ENCODE assay signal across 8 mouse cellular contexts in the genomic region with DNA sequence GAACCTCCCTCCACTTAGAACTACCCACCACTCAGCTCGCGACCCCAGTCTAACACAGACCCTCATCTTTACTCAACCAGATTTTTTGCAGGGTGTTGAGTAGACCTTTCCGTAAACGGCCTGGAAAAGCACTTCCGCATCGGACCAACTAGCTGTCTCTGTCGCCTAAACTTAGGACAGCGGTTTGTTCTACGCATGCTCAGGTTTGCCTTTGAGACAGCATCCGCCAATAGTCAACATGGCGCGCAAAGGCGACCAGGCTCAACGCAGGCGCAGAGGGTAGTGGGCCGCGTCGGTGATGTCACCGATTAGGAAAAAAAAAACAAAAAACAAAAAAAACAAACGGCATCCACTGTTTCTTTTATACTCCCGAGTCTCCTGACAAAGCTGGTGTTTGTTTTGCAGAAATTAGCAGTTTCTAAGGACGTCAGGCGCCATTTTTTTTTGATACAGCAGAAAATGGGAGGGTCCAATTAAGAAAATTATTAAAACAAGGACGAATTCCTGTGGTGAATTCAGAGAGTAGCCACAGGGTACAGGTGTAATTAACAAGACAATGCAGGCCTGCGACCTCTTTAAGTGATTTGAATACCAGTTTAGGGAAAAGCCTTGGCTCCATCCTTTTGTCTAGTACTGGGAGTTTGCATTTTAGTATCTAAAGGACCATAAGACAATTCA. TPM values are rescaled to one million over a fixed set of nuclear protein-coding genes. Genes with fewer than 3 reads are reported as not detected.
DNase-seq lines count a peak whose midpoint lies in the region; ATAC-seq lines count a peak whose summit lies in the region.

Zfp182 (minus strand) TSS at position 451 of the 678 bp plus-strand sequence.

- WGBS in heart, embryonic 14.5 days: 18% methylated on average over 25 of the region's 25 CpGs
- WGBS in liver, embryonic 13.5 days (ENCODE audit: insufficient replicate concordance): 14% methylated on average over 25 of the region's 25 CpGs
- WGBS in stomach, embryonic 16.5 days: 19% methylated on average over 25 of the region's 25 CpGs

- H3K4me3 ChIP-seq in brown adipose tissue, adult 24 weeks (ENCODE audit: insufficient read depth, low read depth, low read length): peak within 1 kb of the TSS; percentile 80
- H3K4me3 ChIP-seq in heart, embryonic 14.5 days (ENCODE audit: control insufficient read depth in 1 of 2, insufficient read depth in 1 of 2, low read depth in 1 of 2, low read length in 2 of 2): peak within 1 kb of the TSS; percentile 54 to 65
- H3K4me3 ChIP-seq in liver, embryonic 13.5 days (replicated peaks): peak within 1 kb of the TSS; percentile 65
- peak within 1 kb of the TSS; percentile 59 for H3K4me3 ChIP-seq in stomach, embryonic 16.5 days (replicated peaks; ENCODE audit: low read length)

- H3K36me3 ChIP-seq in heart, embryonic 14.5 days (ENCODE audit: control insufficient read depth, insufficient read depth, low read length): no peaks in the 10 kb centered on the region
- H3K36me3 ChIP-seq in liver, embryonic 13.5 days: no peaks in the 10 kb centered on the region
- H3K36me3 ChIP-seq in stomach, embryonic 16.5 days (ENCODE audit: control insufficient read depth, insufficient read depth, low read length): no peaks in the 10 kb centered on the region

- H3K9me3 ChIP-seq in heart, embryonic 14.5 days (ENCODE audit: control insufficient read depth, low read length): no peaks in the 10 kb centered on the region
- H3K9me3 ChIP-seq in liver, embryonic 13.5 days (replicated peaks): no peaks in the 10 kb centered on the region
- no peaks in the 10 kb centered on the region for H3K9me3 ChIP-seq in stomach, embryonic 16.5 days (replicated peaks; ENCODE audit: control insufficient read depth, low read length)

- peak; percentile 87 for DNase-seq in CD4-positive helper T cell, adult 2 months (ENCODE audit: low read depth, low spot score)
- peak; percentile 18 for DNase-seq in fat pad, adult 2 months (ENCODE audit: extremely low read depth, low read depth, low spot score)
- DNase-seq in kidney, postnatal 14 days: peak; percentile 88
- DNase-seq in liver, embryonic 13.5 days: peak; percentile 66
- DNase-seq in neural tube, embryonic 10.5 days (ENCODE audit: extremely low spot score, low spot score): peak; percentile 50

- H3K27me3 ChIP-seq in heart, embryonic 14.5 days (ENCODE audit: control insufficient read depth, insufficient read depth, low read length): no peaks in the 10 kb centered on the region
- H3K27me3 ChIP-seq in liver, embryonic 13.5 days: no peaks in the 10 kb centered on the region
- no peaks in the 10 kb centered on the region for H3K27me3 ChIP-seq in stomach, embryonic 16.5 days (ENCODE audit: control insufficient read depth, insufficient read depth, low read length)

- ATAC-seq in heart, embryonic 14.5 days (ENCODE audit: insufficient number of reproducible peaks, insufficient read depth, low FRiP score, low read depth): peak; percentile 35; the same call in 1 of the 2 replicates
- ATAC-seq in liver, embryonic 13.5 days (ENCODE audit: low read depth): peak; percentile 90
- ATAC-seq in stomach, embryonic 16.5 days (ENCODE audit: insufficient read depth, low FRiP score): peak; percentile 93

- H3K9ac ChIP-seq in heart, embryonic 14.5 days (ENCODE audit: low read length): peak within 1 kb of the TSS; percentile 72
- H3K9ac ChIP-seq in liver, embryonic 13.5 days: peak within 1 kb of the TSS; percentile 64
- peak within 1 kb of the TSS; percentile 70 for H3K9ac ChIP-seq in stomach, embryonic 16.5 days (ENCODE audit: low read length)

- H3K4me2 ChIP-seq in heart, embryonic 14.5 days (ENCODE audit: low read length): peak within 1 kb of the TSS; percentile 52
- peak within 1 kb of the TSS; percentile 61 for H3K4me2 ChIP-seq in liver, embryonic 13.5 days
- H3K4me2 ChIP-seq in stomach, embryonic 16.5 days (ENCODE audit: low read depth, low read length): peak within 1 kb of the TSS; percentile 56

- peak within 1 kb of the TSS; percentile 36; the same call in 1 of the 2 replicates for H3K27ac ChIP-seq in brown adipose tissue, adult 24 weeks (replicated peaks; ENCODE audit: low read depth, low read length)
- H3K27ac ChIP-seq in heart, embryonic 14.5 days (replicated peaks in 1 of 2; ENCODE audit: control insufficient read depth in 1 of 2, insufficient read depth in 1 of 2, low read depth in 2 of 2, low read length in 2 of 2): no peak within 1 kb of the TSS
- H3K27ac ChIP-seq in liver, embryonic 13.5 days: no peak within 1 kb of the TSS
- no peak within 1 kb of the TSS for H3K27ac ChIP-seq in stomach, embryonic 16.5 days (ENCODE audit: low read length)

- no peaks in the 10 kb centered on the region for H3K4me1 ChIP-seq in brown adipose tissue, adult 24 weeks (ENCODE audit: control insufficient read depth, insufficient read depth, insufficient read length, low read length)
- H3K4me1 ChIP-seq in heart, embryonic 14.5 days (ENCODE audit: control insufficient read depth in 2 of 2, insufficient read depth in 2 of 2, low read length in 2 of 2): no peaks in the 10 kb centered on the region
- no peaks in the 10 kb centered on the region for H3K4me1 ChIP-seq in liver, embryonic 13.5 days (replicated peaks)
- no peaks in the 10 kb centered on the region for H3K4me1 ChIP-seq in stomach, embryonic 16.5 days (ENCODE audit: control insufficient read depth, insufficient read depth, low read length)

RNA-seq across cellular contexts. Expression of gene Zfp182, which starts in this region (rescaled TPM):
- 2.2 and 2.8 TPM in 2 replicates for polyA plus RNA-seq in brown adipose tissue, adult 24 weeks (2012; ENCODE audit: insufficient read depth, insufficient read length, missing spikeins)
- 4.0 and 4.8 TPM in 2 replicates for polyA plus RNA-seq in heart, embryonic 14.5 days (2014; fragmentation: Nextera tagmentation; extraction: Ambion mirVana)
- 2.0 TPM in 2 replicates for polyA plus RNA-seq in liver, embryonic 13.5 days (2015; fragmentation: Nextera tagmentation; extraction: Ambion mirVana)
- polyA plus RNA-seq in stomach, embryonic 16.5 days (2015; fragmentation: Nextera tagmentation; extraction: Ambion mirVana): 5.5 and 6.2 TPM in 2 replicates

Comparison
In these comparisons a context has a peak if more than half of its experiments do, and no peak if none do; other contexts are left out.
1. DNase-seq: peak in every context shown above with its lines; median percentile 88 in kidney, postnatal 14 days; 87 in CD4-positive helper T cell, adult 2 months; 66 in liver, embryonic 13.5 days; 50 in neural tube, embryonic 10.5 days; 18 in fat pad, adult 2 months.
2. ATAC-seq: peak in every context shown above with its lines; median percentile 93 in stomach, embryonic 16.5 days; 90 in liver, embryonic 13.5 days; 35 in heart, embryonic 14.5 days.